Mouse (Mus musculus) hindlimb bud, embryonic 11.5 days (tissue): ENCODE results near the gene Uts2b.
"Not testable (repeated sequence)": the region's sequence is repeated elsewhere in the genome, so short reads cannot be mapped to it uniquely, and the experiment has no call there.

Source experiments
- DNase-seq: peaks from one replicate; pipeline ENCODE4 v3.0.0-alpha.2; 2012; ENCODE audit warnings: low read depth, low spot score; ENCODE audit errors: extremely low spot score

The Uts2b gene

GRCm38 (mm10) chr16:27376556-27376955 lies 6.5 kb upstream of the Uts2b start:
- no peak for DNase-seq

GRCm38 (mm10) chr16:27375318-27375717 lies 5.3 kb upstream of the Uts2b start:
- no peak for DNase-seq

GRCm38 (mm10) chr16:27374139-27374538 lies 4.1 kb upstream of the Uts2b start:
- no peak for DNase-seq

- no peak for DNase-seq
Observed at GRCm38 (mm10) chr16:27370700-27371099, 661 bp upstream of the Uts2b start.

- DNase-seq: no peak
Observed at GRCm38 (mm10) chr16:27360059-27360458, 10.0 kb downstream of the Uts2b start.

GRCm38 (mm10) chr16:27354464-27354863 lies 15.6 kb downstream of the Uts2b start:
- no peak for DNase-seq

GRCm38 (mm10) chr16:27349878-27350532 lies 20.0 kb downstream of the Uts2b start:
- no peak for DNase-seq

GRCm38 (mm10) chr16:27349235-27349634 lies 20.8 kb downstream of the Uts2b start:
- DNase-seq: no peak

GRCm38 (mm10) chr16:27348359-27348758 lies 21.7 kb downstream of the Uts2b start:
- no peak for DNase-seq

GRCm38 (mm10) chr16:27347521-27347920 lies 22.5 kb downstream of the Uts2b start:
- DNase-seq: no peak

- DNase-seq: no peak
Observed at GRCm38 (mm10) chr16:27326463-27326862, 43.6 kb downstream of the Uts2b start.

- DNase-seq: no peak
Observed at GRCm38 (mm10) chr16:27322047-27322446, 48.0 kb downstream of the Uts2b start.

- no peak for DNase-seq
Observed at GRCm38 (mm10) chr16:27319099-27319498, 50.9 kb downstream of the Uts2b start.

GRCm38 (mm10) chr16:27307189-27307588 lies 62.9 kb downstream of the Uts2b start, which contains the start of gene Ostn:
Gene Ostn (plus strand): TSS chr16:27307489.
- not testable (repeated sequence) for DNase-seq
